In the genomic region with DNA sequence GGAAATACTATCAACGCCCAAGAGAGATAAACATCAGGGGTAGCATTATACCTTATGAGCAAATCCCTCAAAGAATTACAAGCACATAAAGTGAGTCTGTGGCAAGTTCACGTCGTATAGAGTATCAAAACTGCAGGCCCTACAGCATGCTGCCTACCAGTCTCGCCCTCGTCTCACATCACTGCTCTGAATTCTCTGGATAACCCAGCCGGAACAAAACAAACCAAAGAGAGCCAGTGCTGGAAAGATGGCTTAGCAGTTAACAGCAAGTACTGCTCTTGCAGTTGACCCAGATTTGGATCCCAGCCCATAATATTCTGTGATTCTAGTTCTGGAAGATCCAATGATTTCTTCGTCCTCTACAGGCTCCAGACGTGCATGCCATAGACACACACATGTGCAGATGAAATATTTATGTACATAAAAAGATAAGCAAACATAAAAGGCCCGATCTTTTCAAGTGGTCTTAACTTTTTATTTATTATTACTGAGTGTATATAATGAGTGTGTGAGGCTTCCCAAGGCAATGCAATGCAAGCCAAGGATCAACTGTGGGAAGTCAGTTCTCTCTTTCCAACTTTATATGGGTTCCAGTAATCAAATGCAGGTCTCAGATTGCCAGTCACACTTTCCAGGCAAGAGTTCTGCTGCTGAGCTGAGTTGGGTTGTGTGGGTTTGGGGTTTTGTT, we compare ENCODE assay signal across 9 mouse cellular contexts.
DNase-seq lines count a peak whose midpoint lies in the region; ATAC-seq and TF ChIP-seq lines count a peak whose summit lies in the region.
"Had no signal": no experiment of that assay in that cellular context is flagged by ENCODE, and none has a peak within 500 bp of the region (broad histone marks: within the 10 kb centered on the region; RNA-seq: fewer than 3 reads in every experiment).

No protein-coding gene starts in this region.

- no peaks in the 10 kb centered on the region for H3K9me3 ChIP-seq in forebrain, embryonic 13.5 days (replicated peaks)
- no peaks in the 10 kb centered on the region for H3K9me3 ChIP-seq in forebrain, postnatal 0 days (ENCODE audit: low read length)

- TF ChIP-seq CTCF in forebrain, postnatal 0 days (IDR thresholded peaks at IDR 0.05; ENCODE audit: low read depth) = no peak

- no peak overlapping the region for H3K9ac ChIP-seq in forebrain, embryonic 13.5 days
- no peak overlapping the region for H3K9ac ChIP-seq in forebrain, postnatal 0 days
- H3K9ac ChIP-seq: hindbrain, embryonic 14.5 days had no signal

- no peaks in the 10 kb centered on the region for H3K4me1 ChIP-seq in forebrain, embryonic 13.5 days
- no peaks in the 10 kb centered on the region for H3K4me1 ChIP-seq in forebrain, postnatal 0 days (ENCODE audit: insufficient read depth)

- DNase-seq in forebrain, postnatal 0 days = no peak
- peak; percentile 32 for DNase-seq in retina, postnatal 1 day
- DNase-seq in retina, embryonic 14.5 days (ENCODE audit: low spot score) = no peak
- peak; percentile 47 to 63 for DNase-seq in kidney, postnatal 4 days
- DNase-seq in heart, postnatal 25 days (ENCODE audit: low spot score) = no peak
- no peak for DNase-seq in heart, adult 9 months (ENCODE audit: low spot score in 2 of 2)
- DNase-seq in left cerebral cortex, adult 9 months (ENCODE audit: low spot score in 2 of 2) = no peak

- intact Hi-C loops in heart, postnatal 25 days (cut with DNase I) = no loop called here

- no peaks in the 10 kb centered on the region for H3K36me3 ChIP-seq in forebrain, embryonic 13.5 days (ENCODE audit: poor library complexity, severe bottlenecking)
- no peaks in the 10 kb centered on the region for H3K36me3 ChIP-seq in forebrain, postnatal 0 days (ENCODE audit: insufficient read depth)

- no peak overlapping the region for H3K27ac ChIP-seq in forebrain, embryonic 13.5 days
- no peak overlapping the region for H3K27ac ChIP-seq in forebrain, postnatal 0 days (ENCODE audit: low read depth, low read length)
- H3K27ac ChIP-seq: hindbrain, embryonic 14.5 days had no signal

- no peak overlapping the region for H3K4me2 ChIP-seq in forebrain, embryonic 13.5 days
- no peak overlapping the region for H3K4me2 ChIP-seq in forebrain, postnatal 0 days (ENCODE audit: low read depth)
- H3K4me2 ChIP-seq: hindbrain, embryonic 14.5 days had no signal

- H3K4me3 ChIP-seq in forebrain, embryonic 13.5 days = no peak overlapping the region
- H3K4me3 ChIP-seq in forebrain, postnatal 0 days (ENCODE audit: low read depth, low read length) = no peak overlapping the region

- ATAC-seq in forebrain, embryonic 13.5 days = 0 out of 2 replicates have a peak, but pooled peaks have one; percentile 16
- no peak for ATAC-seq in forebrain, postnatal 0 days

- H3K27me3 ChIP-seq in forebrain, embryonic 13.5 days = no peaks in the 10 kb centered on the region
- no peaks in the 10 kb centered on the region for H3K27me3 ChIP-seq in forebrain, postnatal 0 days (ENCODE audit: insufficient read depth, low read length)

- WGBS in forebrain, embryonic 13.5 days = 87% methylated on average over 9 of the region's 9 CpGs
- WGBS in forebrain, postnatal 0 days = 81% methylated on average over 9 of the region's 9 CpGs

Comparison
In these comparisons a context has a peak if more than half of its experiments do, and no peak if none do; other contexts are left out.
1. DNase-seq: peak in retina, postnatal 1 day (single experiment) and kidney, postnatal 4 days (2 of 2); none in forebrain, postnatal 0 days (single experiment), retina, embryonic 14.5 days (single experiment), heart, postnatal 25 days (single experiment), heart, adult 9 months (0 of 2) and left cerebral cortex, adult 9 months (0 of 2).